Mouse (Mus musculus) kidney, adult 2 months (tissue): ENCODE measurements around the gene Prkg2.

Source experiments
- CTCF ChIP-seq: fragments of 200-500 bp; conservative IDR thresholded peaks from 2 replicates; pipeline ENCODE4 v1.5.1; 2011; ENCODE audit warnings: low read depth, mild to moderate bottlenecking, control low read depth, low read length, moderate library complexity, mixed read lengths; ENCODE audit not compliant: insufficient read depth, insufficient read length
- POLR2A ChIP-seq: fragments of 200-500 bp; IDR thresholded peaks from one replicate; pipeline ENCODE4 v1.6.1; 2011; ENCODE audit warnings: low read depth, low read length, control low read depth

GRCm38 (mm10) chr5:98986011-98986410 is 51.1 kb downstream of the Prkg2 start:
- TF ChIP-seq CTCF (no peak), POLR2A (no peak)
